Mouse (Mus musculus) embryonic facial prominence, embryonic 13.5 days (tissue): ENCODE measurements around the gene 2810004N23Rik. TPM values are rescaled to one million over a fixed set of nuclear protein-coding genes. Genes with fewer than 3 reads are reported as not detected.
"Not testable (repeated sequence)": the region's sequence is repeated elsewhere in the genome, so short reads cannot be mapped to it uniquely, and the experiment has no call there.

ENCODE experiments used
- ATAC-seq: fragments of 200-750 bp; cut with Nextera tagmentation; 2 replicates; pipeline ENCODE4 v1.8.0; 2017; ENCODE audit warnings: low read depth; ENCODE audit not compliant: insufficient number of reproducible peaks, insufficient read depth, low FRiP score, low TSS enrichment
- H3K27ac ChIP-seq: fragments of 300-500 bp; sonication (generic); 2 replicates; pipeline ENCODE4 v1.5.1; 2015; ENCODE audit warnings: moderate library complexity, mild to moderate bottlenecking, inconsistent platforms
- H3K27me3 ChIP-seq: fragments of 300-500 bp; sonication (generic); 2 replicates; pipeline ENCODE4 v1.6.1; 2015; ENCODE audit warnings: mild to moderate bottlenecking, inconsistent platforms
- H3K36me3 ChIP-seq: fragments of 300-500 bp; sonication (generic); 2 replicates; pipeline ENCODE4 v1.6.1; 2015; ENCODE audit warnings: mild to moderate bottlenecking, inconsistent platforms
- H3K4me1 ChIP-seq: fragments of 300-500 bp; sonication (generic); 2 replicates; pipeline ENCODE4 v1.6.1; 2015; ENCODE audit warnings: inconsistent platforms
- H3K4me2 ChIP-seq: fragments of 300-500 bp; sonication (generic); 2 replicates; pipeline ENCODE4 v1.6.1; 2015; ENCODE audit warnings: moderate library complexity, mild to moderate bottlenecking, inconsistent platforms
- H3K4me3 ChIP-seq: fragments of 300-500 bp; sonication (generic); 2 replicates; pipeline ENCODE4 v1.5.1; 2015; ENCODE audit warnings: mild to moderate bottlenecking, inconsistent platforms
- H3K9ac ChIP-seq: fragments of 300-500 bp; sonication (generic); 2 replicates; pipeline ENCODE4 v1.6.1; 2015; ENCODE audit warnings: mild to moderate bottlenecking, inconsistent platforms
- H3K9me3 ChIP-seq: fragments of 300-500 bp; sonication (generic); 2 replicates; pipeline ENCODE4 v1.6.1; 2016; ENCODE audit warnings: inconsistent platforms
- WGBS: fragments of 180-500 bp; shearing (Covaris S2); methylation state at CpG from one replicate; pipeline ENCODE4 v1.1.7; 2015; ENCODE audit warnings: mixed read lengths; 5-methylcytosine and 5-hydroxymethylcytosine counted together
- polyA plus RNA-seq: library from polyadenylated mRNA; unstranded; fragments of >200 nt; fragmentation: Nextera tagmentation; extraction: Ambion mirVana; gene quantifications from 2 replicates; pipeline ENCODE4 v1.2.1, GENCODE M21; 2015

Gene 2810004N23Rik
- polyA plus RNA-seq, 1 experiment from 2014 or later = 53.9 TPM

DNA sequence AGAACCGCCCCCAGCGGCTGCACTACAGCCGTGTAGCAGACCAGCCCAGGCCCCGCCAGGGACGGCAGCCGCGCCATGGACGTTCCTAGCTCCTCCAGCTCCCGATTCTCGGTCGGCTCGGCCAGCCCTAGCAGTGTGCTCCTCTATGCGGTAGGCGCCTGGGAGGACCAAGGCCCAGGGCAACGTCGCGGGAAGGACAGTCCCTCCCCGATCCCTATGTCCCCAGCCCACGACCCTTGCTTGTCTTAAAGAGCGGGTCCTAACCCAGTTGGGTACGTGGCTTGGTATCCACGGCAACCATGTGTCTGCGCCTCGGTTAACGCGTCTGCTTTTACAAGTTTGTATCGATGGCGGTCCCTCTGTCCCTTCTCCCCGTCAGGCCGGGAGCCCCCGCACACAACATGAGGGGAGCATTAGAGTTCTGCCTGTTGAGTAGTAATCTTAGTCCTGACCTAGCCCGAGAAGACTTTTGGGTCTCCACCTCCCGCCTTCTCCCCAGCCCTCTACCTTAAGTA, 300 bp upstream of the 2810004N23Rik start:
- H3K27ac ChIP-seq = peak overlapping the region; percentile 92
- peak overlapping the region; percentile 75 for H3K4me2 ChIP-seq
- H3K9me3 ChIP-seq = no peaks in the 10 kb centered on the region
- ATAC-seq = peak; percentile 75
- peaks cover 13% of the 10 kb centered on the region for H3K4me1 ChIP-seq
- H3K36me3 ChIP-seq = peaks cover 35% of the 10 kb centered on the region
- peak overlapping the region; percentile 93 for H3K4me3 ChIP-seq
- WGBS = under 1% methylated on average over 33 of the region's 33 CpGs
- no peaks in the 10 kb centered on the region for H3K27me3 ChIP-seq
- H3K9ac ChIP-seq = peak overlapping the region; percentile 97

DNA sequence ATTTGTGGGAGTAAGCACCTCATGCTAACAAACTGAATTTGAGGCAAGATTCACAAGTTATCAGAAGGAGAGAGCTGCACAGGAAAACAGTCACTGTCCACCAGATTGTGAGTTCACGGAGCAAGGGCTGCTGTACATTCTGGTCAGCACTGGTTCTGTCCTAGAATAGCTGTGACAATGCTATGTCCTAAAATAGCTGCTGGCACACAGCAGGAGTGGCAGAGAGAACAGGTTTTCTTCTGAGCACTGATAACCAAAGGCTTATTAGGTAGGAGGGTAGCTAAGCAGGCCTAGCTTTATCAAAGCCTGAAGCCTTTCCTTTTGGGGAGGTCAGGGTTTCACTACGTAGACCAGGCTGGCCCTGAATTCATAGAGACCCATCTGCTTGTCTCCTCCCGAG, 2.7 kb downstream of the 2810004N23Rik start:
- ATAC-seq = no peak
- H3K4me2 ChIP-seq = no peak overlapping the region

DNA sequence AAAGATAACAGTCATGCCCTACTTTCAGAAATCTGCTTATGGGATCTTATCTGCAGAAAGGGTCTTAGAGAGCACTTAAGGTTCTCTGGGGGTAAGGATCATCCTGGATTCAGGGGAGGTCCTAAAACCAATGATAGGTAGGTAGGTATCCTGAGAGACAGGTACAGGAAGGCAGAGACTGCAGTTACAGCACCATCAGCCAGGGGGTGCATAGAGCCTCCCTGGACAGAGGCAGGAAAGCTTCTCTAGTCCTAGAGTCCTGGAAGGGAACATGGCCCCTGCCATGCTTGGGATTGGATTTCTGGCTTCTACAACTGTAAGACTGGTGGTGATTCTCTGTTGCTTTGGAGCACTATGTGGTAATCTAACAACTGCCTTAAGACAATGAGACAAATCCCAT, 3.5 kb downstream of the 2810004N23Rik start:
- Histone ChIP-seq H3K27ac (no peak overlapping the region), H3K4me2 (no peak overlapping the region), H3K36me3 (peaks cover 64% of the 10 kb centered on the region), H3K4me3 (no peak overlapping the region), H3K9me3 (peaks cover 13% of the 10 kb centered on the region), H3K4me1 (peaks cover 10% of the 10 kb centered on the region), H3K9ac (no peak overlapping the region), H3K27me3 (no peaks in the 10 kb centered on the region)
- ATAC-seq = no peak

More for the DNA sequence above, 2.7 kb downstream of the 2810004N23Rik start:
- no peak overlapping the region for H3K27ac ChIP-seq
- peaks cover 57% of the 10 kb centered on the region for H3K36me3 ChIP-seq
- 88% methylated on average over 3 of the region's 3 CpGs for WGBS
- no peak overlapping the region for H3K9ac ChIP-seq
- no peaks in the 10 kb centered on the region for H3K27me3 ChIP-seq
- no peak overlapping the region for H3K4me3 ChIP-seq
- peaks cover 13% of the 10 kb centered on the region for H3K4me1 ChIP-seq
- H3K9me3 ChIP-seq = peaks cover 8% of the 10 kb centered on the region; the same call in 1 of the 2 replicates

DNA sequence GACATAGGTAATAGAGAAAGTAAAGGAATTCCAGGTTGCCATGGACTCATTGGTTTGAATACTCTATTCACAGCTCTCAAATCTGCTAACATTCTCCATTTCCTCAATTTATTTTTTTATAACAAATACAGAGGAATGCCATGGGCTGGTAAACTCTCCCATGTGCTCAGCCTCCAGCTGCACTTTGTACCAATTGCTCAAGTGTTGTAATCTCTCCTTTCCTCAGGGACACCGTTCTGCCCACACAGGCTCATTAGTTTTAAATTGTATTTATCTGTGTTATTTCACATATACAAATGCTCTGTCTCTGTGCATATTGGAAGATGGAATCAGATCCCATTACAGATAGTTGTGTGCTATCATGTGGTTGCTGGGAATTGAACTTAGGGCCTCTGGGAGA, 9.4 kb downstream of the 2810004N23Rik start:
- Histone ChIP-seq H3K4me2 (no peak overlapping the region), H3K9me3 (peaks cover 29% of the 10 kb centered on the region), H3K27ac (no peak overlapping the region), H3K36me3 (peaks cover 63% of the 10 kb centered on the region), H3K4me3 (no peak overlapping the region), H3K27me3 (no peaks in the 10 kb centered on the region), H3K4me1 (no peaks in the 10 kb centered on the region), H3K9ac (no peak overlapping the region)
- 100% methylated on average over 1 of the region's 1 CpGs for WGBS
- no peak for ATAC-seq

DNA sequence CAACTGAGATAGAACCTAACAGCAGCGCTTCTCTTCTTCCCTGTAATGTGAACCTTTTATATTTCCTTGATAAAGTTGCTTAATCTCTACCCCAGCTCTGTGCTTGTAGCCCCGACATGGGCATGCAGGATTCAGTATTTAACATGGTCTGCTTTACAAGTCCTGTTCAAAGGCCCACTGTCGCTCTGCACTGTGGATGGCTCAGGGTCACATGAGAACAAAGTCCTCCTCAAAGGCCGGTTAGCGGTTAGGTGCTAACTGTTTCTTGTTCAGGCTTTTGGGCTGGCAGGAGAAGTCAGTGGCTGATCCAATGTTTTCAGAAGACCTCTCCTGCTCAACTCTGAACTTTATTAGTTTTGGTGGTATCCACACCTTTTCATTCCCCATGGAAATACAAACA, 17.3 kb downstream of the 2810004N23Rik start:
- H3K4me3 ChIP-seq = no peak overlapping the region
- H3K9ac ChIP-seq = no peak overlapping the region
- no peaks in the 10 kb centered on the region for H3K9me3 ChIP-seq
- no peak for ATAC-seq
- no peak overlapping the region for H3K27ac ChIP-seq
- H3K4me1 ChIP-seq = no peaks in the 10 kb centered on the region
- peaks cover 35% of the 10 kb centered on the region for H3K36me3 ChIP-seq
- H3K27me3 ChIP-seq = no peaks in the 10 kb centered on the region
- WGBS = 91% methylated on average over 5 of the region's 5 CpGs
- no peak overlapping the region for H3K4me2 ChIP-seq

DNA sequence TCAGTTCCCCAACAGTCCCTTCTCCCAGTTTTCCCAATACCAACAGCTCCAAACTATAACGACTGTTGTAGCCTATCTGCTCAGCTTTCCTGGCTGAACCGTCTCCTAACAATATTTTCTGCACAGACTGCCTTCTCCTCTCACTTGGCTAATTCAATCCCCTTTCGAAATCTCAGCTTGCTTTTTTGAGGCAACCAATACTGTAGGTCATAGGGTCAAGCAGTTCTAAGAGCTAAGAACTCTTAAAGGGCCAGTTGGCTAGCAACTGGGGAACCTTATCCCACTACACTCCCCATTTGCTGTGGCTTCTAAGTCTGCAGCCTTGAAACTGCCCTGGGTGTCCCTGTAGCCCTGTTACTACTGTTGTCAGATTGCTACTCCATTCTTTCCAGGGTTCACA, 17.8 kb downstream of the 2810004N23Rik start:
- peaks cover 40% of the 10 kb centered on the region for H3K36me3 ChIP-seq
- WGBS = 67% methylated on average over 3 of the region's 3 CpGs
- no peaks in the 10 kb centered on the region for H3K27me3 ChIP-seq
- no peak overlapping the region for H3K4me2 ChIP-seq
- H3K27ac ChIP-seq = no peak overlapping the region
- H3K9me3 ChIP-seq = no peaks in the 10 kb centered on the region
- H3K4me3 ChIP-seq = no peak overlapping the region
- H3K4me1 ChIP-seq = no peaks in the 10 kb centered on the region
- ATAC-seq = no peak
- no peak overlapping the region for H3K9ac ChIP-seq

DNA sequence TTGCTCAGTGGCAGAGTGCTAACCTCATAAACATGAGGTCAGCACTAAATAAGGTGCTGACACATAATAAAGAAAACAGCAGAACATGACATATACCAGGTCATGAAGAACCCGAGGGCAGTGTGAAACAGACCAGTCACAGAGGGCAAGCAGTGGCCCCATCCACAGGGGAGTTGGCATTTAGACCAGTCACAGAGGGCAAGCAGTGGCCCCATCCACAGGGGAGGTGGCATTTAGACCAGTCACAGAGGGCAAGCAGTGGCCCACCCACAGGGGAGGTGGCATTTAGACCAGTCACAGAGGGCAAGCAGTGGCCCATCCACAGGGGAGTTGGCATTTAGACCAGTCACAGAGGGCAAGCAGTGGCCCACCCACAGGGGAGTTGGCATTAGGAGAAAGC, 20.0 kb downstream of the 2810004N23Rik start:
- not testable (repeated sequence) for H3K27ac ChIP-seq, H3K4me1 ChIP-seq, H3K9ac ChIP-seq, H3K4me2 ChIP-seq, ATAC-seq, H3K27me3 ChIP-seq, H3K9me3 ChIP-seq, H3K4me3 ChIP-seq
- peaks cover 62% of the 10 kb centered on the region for H3K36me3 ChIP-seq
- WGBS = 69% methylated on average over 1 of the region's 1 CpGs

DNA sequence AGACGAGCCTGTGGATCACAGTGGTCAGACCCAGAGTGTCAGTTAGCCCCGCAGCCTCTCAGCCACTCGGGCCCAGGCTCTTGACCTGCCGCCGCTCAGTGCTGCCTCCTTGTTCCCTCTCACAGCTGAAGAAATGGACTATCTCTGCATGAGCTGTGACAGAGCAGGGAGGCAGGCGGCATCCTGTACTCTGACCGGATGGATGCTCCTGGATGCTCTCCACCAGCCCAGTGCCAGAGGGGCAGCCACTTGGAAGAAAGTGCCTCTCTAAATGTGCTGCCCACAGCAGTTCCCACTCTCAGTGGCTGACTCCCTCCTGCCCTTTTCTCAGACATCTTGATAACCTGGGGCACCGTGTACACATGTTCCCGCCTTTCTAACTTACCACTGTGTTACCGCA, 21.1 kb downstream of the 2810004N23Rik start:
- no peak overlapping the region for H3K4me3 ChIP-seq
- no peak overlapping the region for H3K9ac ChIP-seq
- H3K27me3 ChIP-seq = no peaks in the 10 kb centered on the region
- H3K27ac ChIP-seq = no peak overlapping the region
- no peak for ATAC-seq
- peaks cover 67% of the 10 kb centered on the region for H3K36me3 ChIP-seq
- H3K9me3 ChIP-seq = no peaks in the 10 kb centered on the region
- no peaks in the 10 kb centered on the region for H3K4me1 ChIP-seq
- H3K4me2 ChIP-seq = no peak overlapping the region
- 89% methylated on average over 10 of the region's 10 CpGs for WGBS

DNA sequence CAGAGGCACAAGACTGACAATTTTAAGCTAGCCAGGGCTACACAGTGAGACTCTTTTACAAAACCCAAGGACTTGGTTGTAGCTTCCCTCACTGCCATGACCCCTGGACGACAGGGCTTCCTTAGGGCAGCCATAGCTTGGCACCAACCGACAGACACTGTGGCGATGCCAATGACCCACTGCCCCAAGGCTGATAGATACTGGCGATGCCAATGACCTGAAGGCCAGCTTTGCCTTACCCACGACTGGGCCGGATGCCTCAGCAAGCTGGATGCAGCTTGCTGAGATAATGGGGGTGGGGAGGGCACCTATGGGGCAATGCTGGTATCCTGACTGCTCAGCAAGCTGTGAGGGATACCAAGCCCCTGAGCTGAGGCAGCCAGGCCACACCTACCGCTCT, 22.0 kb downstream of the 2810004N23Rik start:
- H3K36me3 ChIP-seq = peaks cover 67% of the 10 kb centered on the region
- no peak overlapping the region for H3K4me2 ChIP-seq

DNA sequence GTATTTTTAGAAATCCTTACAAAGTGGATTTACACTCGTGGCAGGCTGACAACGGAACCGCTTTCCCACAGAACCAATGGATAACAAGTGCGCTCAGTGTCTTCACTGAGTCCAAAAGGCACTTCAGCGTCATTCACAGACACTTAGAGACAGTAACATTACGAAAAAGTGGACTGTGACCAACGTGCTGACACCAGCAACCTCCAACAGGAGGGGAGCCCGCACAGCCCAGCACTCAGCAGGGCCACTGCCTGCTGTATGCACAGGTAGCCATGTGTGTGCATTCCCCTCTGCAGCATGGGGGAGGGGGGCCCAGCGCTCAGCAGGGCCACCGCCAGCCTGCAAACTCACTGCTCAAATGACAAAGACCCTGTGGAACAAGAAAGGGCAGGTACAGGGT, 23.5 kb downstream of the 2810004N23Rik start:
- 92% methylated on average over 10 of the region's 10 CpGs for WGBS
- Histone ChIP-seq H3K4me2 (no peak overlapping the region), H3K4me1 (peaks cover under 1% of the 10 kb centered on the region; the same call in 1 of the 2 replicates), H3K36me3 (peaks cover 59% of the 10 kb centered on the region), H3K4me3 (no peak overlapping the region), H3K9me3 (no peaks in the 10 kb centered on the region), H3K9ac (no peak overlapping the region), H3K27ac (no peak overlapping the region), H3K27me3 (no peaks in the 10 kb centered on the region)
- no peak for ATAC-seq

More for the DNA sequence above, 22.0 kb downstream of the 2810004N23Rik start:
- Histone ChIP-seq H3K27me3 (no peaks in the 10 kb centered on the region), H3K9me3 (no peaks in the 10 kb centered on the region), H3K27ac (no peak overlapping the region), H3K9ac (no peak overlapping the region), H3K4me3 (no peak overlapping the region), H3K4me1 (no peaks in the 10 kb centered on the region)
- no peak for ATAC-seq
- WGBS = 95% methylated on average over 7 of the region's 7 CpGs

DNA sequence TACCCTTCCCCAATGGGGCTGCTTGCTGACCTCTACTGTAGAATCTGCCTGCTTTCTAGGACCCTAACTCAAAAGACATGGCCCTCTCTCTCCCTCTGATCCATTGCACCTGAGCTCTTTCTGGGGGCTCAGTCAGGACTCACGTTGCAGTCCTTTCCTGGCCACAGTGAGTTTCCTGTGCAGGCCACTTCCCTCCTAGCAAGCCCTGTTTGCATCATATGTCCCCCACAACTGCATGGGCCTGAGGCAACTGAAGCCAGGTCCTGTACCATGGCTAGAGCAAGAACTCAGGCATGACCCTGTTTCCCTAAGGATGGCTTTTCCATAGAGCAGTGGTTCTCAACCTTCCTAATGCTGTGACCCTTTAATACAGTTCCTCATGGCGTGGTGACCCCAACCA, 25.0 kb downstream of the 2810004N23Rik start:
- no peak overlapping the region for H3K27ac ChIP-seq
- H3K4me1 ChIP-seq = peaks cover 8% of the 10 kb centered on the region
- H3K9ac ChIP-seq = no peak overlapping the region
- no peak overlapping the region for H3K4me3 ChIP-seq
- 80% methylated on average over 2 of the region's 2 CpGs for WGBS
- no peak overlapping the region for H3K4me2 ChIP-seq
- ATAC-seq = no peak
- no peaks in the 10 kb centered on the region for H3K27me3 ChIP-seq
- H3K9me3 ChIP-seq = no peaks in the 10 kb centered on the region
- H3K36me3 ChIP-seq = peaks cover 47% of the 10 kb centered on the region

DNA sequence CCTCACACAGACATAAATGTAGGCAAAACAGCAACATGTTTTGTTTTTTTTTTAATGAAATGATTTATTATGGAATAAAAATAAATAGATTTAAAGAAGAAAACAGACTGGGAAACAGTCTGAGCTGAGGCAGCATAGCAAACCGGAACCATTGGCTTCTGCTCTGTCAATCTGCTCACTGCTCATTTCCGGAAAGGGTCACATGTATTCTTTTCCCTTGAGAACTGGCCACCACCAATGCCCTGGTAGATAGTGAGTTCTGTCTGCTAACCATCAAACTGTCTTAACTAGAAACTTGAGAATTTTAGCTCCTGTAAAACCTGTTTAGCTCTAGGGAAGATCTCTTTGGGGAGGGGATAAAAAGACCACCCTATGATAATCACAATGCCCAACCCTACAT, 26.0 kb downstream of the 2810004N23Rik start:
- Histone ChIP-seq H3K4me2 (no peak overlapping the region), H3K4me3 (no peak overlapping the region), H3K4me1 (peaks cover 8% of the 10 kb centered on the region), H3K9me3 (no peaks in the 10 kb centered on the region), H3K36me3 (peaks cover 45% of the 10 kb centered on the region), H3K9ac (no peak overlapping the region), H3K27me3 (no peaks in the 10 kb centered on the region), H3K27ac (no peak overlapping the region)
- ATAC-seq = no peak
- 83% methylated on average over 2 of the region's 2 CpGs for whole genome bisulfite sequencing
